Mouse (Mus musculus): ENCODE results near the gene Zfp82.

- TF ChIP-seq POLR2A (IDR thresholded peaks at IDR 0.05; ENCODE audit: control insufficient read depth, extremely low read depth, insufficient read depth, low read length, poor library complexity) (no peak), CTCF (IDR thresholded peaks at IDR 0.05; ENCODE audit: borderline replicate concordance, control insufficient read depth, extremely low read depth, insufficient read depth, low read length, poor library complexity) (no peak)
These were observed 13.8 kb upstream of the Zfp82 start for GRCm38 (mm10) chr7:30086524-30086923.

Data from thymus, adult 2 months (tissue).